Mouse (Mus musculus) WW6 (cell line): ENCODE data around the gene Hspa2.
A peak's percentile ranks its signal among the peaks of the same experiment; 100 is the strongest.

Source experiments
- DNase-seq: peaks from one replicate; pipeline ENCODE4 v3.0.0-alpha.2; 2013; ENCODE audit warnings: low read depth, low spot score

The Hspa2 gene

GRCm38 (mm10) chr12:76377726-76378125 is 26.2 kb upstream of the Hspa2 start:
- DNase-seq: no peak

- DNase-seq: no peak
Observed at GRCm38 (mm10) chr12:76378556-76378955, 25.4 kb upstream of the Hspa2 start.

DNA sequence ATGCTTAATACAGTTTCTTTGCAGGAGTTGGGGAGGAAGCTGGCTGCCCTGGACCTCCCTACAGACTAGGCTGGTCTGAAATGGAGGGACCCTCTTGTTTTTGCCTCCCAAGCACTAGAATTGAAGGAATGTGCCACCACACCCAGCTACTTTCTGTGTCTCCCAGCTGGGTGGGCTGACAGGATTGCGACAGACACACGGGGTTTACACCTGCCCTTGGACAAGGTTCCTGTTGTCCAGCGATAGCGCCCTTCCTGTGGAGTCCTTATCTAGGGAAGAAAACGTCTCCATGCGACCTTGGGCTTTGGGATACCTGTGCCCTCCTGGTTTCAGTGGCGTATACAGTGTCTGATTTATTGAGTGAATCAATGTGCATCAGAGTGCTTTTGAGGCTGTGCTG is 23.8 kb upstream of the Hspa2 start:
- no peak for DNase-seq

DNA sequence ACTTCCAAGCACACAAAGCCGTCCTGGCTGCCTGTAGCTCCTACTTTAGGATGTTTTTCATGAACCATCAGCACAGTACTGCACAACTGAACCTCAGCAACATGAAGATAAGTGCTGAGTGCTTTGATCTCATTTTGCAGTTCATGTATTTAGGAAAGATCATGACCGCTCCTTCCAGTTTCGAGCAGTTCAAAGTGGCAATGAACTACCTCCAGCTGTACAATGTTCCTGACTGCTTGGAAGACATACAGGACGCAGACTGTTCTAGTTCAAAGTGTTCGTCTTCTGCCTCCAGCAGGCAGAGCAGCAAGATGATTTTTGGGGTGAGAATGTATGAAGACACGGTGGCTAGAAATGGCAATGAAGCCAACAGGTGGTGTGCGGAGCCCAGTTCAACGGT is 18.6 kb upstream of the Hspa2 start:
- no peak for DNase-seq

DNA sequence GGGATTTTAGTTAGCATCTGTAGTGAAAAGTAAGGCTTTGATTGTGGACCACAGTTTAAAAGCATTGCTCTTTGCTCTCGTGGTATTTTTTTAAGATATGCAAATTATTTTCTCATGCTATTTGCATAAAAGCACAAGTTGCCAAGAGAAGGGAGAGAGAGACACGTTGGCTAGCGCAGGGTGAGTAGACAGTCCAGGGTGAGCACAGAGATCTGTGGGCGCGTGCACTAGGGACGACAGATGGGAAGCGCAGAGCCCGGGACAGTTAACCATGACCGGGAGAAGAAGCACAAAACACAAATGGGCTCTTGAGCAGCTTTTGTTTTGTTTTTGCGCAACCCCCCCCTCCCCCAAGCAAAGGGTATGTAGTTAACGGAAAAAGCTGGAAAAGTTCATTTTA is 15.2 kb upstream of the Hspa2 start:
- DNase-seq: no peak

- no peak for DNase-seq
Observed at GRCm38 (mm10) chr12:76391595-76392271, 12.2 kb upstream of the Hspa2 start.

- no peak for DNase-seq
Observed at GRCm38 (mm10) chr12:76392979-76393378, 11.0 kb upstream of the Hspa2 start.

DNA sequence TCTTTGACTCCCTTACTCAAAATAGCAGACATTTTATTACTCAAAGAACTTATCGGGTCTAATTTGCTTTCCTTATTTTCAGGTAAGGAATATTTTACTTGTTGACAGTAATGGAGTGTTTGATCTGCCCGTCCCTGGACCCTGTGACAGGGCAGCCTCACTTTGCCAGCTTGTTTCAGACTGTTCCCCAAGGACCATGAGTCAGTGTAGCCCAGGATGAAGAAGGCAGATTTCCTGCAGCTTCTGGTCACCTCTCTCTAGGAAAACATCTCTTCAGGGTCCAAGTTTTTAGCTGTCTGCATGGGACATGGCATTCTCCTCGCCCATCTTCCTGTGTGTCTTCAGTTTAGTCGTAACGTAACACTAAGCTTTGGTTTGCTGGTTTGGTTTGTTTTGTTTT is 6.7 kb upstream of the Hspa2 start:
- DNase-seq: no peak

GRCm38 (mm10) chr12:76401674-76402073 is 2.3 kb upstream of the Hspa2 start:
- DNase-seq: no peak

DNA sequence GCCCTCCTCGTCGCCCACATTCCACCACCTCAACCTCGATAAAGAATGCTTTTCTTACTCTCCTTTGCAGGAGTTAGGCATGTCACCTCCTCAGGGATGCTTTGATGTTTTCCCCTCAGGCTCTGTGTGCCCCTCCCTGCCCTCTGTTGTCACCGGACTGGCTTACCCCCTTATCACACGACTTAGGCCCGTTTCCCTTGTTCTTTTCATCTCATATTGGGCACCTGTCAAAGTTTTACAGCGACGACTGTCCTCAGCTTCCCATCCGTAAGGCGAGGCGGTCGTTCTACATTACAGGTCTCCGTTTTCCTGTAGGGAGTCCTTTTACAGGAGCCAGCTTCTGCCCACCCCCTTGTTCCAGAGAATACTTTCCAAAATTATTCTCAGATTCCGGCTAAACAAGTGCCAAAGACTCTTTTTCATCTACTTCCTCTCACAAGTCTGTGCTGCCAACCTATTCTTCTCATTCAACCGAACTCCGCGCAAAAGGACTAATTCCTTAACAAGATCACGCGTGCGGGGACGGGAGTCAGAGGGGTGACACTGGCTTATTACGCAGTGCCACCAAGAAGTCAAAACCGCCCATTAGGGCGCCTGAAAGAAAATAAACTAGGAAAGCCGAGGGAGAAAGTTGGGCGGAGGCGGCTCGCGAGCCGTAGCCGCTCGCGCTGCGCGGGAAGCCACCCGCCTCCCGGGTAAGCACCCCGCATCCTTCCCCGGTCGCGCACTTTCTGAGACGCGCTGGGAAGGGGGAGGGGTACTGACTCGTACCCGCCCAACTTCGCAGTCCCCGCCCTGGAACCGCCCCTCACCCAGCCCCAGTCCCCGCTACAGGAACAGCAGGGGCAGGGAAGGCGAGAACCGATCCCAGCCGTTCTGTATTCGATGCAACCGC is 738 bp upstream of the Hspa2 start:
- DNase-seq: peak; percentile 77

GRCm38 (mm10) chr12:76404836-76405182 is 833 bp downstream of the Hspa2 start:
- no peak for DNase-seq

DNA sequence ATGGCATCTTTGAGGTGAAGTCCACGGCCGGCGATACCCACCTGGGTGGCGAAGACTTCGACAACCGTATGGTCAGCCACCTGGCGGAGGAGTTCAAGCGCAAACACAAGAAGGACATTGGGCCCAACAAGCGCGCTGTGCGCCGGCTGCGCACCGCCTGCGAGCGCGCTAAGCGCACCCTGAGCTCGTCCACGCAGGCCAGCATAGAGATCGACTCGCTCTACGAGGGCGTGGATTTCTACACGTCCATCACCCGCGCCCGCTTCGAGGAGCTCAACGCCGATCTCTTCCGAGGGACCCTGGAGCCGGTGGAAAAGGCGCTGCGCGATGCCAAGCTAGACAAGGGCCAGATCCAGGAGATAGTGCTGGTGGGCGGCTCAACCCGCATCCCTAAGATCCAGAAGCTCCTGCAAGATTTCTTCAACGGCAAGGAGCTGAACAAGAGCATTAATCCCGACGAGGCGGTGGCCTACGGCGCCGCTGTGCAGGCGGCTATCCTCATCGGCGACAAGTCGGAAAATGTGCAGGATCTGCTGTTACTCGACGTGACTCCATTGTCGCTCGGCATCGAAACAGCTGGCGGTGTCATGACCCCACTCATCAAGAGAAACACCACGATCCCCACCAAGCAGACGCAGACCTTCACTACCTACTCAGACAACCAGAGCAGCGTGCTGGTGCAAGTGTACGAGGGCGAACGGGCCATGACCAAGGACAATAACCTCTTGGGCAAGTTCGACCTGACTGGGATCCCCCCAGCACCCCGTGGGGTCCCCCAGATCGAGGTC is 1.4 kb downstream of the Hspa2 start:
- no peak for DNase-seq

DNA sequence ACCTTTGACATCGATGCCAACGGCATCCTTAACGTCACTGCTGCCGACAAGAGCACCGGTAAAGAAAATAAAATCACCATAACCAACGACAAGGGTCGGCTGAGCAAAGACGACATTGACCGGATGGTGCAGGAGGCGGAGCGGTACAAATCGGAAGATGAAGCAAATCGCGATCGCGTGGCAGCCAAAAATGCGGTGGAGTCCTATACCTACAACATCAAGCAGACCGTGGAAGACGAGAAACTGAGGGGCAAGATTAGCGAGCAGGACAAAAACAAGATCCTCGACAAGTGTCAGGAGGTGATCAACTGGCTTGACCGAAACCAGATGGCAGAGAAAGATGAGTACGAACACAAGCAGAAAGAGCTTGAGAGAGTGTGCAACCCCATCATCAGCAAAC is 2.0 kb downstream of the Hspa2 start:
- no peak for DNase-seq

- DNase-seq: no peak
Observed at GRCm38 (mm10) chr12:76407184-76407583, 3.2 kb downstream of the Hspa2 start.

- DNase-seq: no peak
Observed at GRCm38 (mm10) chr12:76409166-76409565, 5.2 kb downstream of the Hspa2 start.

GRCm38 (mm10) chr12:76415383-76416010 is 11.5 kb downstream of the Hspa2 start:
- DNase-seq: no peak

DNA sequence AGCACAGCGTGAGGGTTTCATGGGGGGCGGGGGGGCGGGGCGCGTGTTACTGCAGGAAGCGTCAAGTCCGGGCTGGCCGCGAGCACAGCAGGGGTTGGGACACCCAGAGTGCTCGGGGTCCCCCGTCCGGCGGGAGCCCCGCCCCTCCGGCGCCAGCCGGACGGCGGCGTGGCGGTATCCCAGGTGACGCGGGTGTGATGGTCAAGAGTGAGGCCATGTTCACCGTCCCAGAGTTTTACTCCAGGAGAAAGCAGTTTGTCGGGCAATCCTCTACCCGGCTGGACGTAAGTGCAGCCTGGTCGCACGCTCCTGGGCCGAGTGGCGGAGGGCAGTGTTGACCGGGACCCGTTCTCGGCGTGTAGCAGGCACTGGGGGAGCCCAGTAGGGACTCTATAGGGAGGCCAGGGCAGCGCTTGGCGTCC is 13.5 kb downstream of the Hspa2 start, which contains the start of gene Ppp1r36:
TSS of gene Ppp1r36 (plus strand) at position 106 of the 422 bp plus-strand sequence.
- no peak for DNase-seq

DNA sequence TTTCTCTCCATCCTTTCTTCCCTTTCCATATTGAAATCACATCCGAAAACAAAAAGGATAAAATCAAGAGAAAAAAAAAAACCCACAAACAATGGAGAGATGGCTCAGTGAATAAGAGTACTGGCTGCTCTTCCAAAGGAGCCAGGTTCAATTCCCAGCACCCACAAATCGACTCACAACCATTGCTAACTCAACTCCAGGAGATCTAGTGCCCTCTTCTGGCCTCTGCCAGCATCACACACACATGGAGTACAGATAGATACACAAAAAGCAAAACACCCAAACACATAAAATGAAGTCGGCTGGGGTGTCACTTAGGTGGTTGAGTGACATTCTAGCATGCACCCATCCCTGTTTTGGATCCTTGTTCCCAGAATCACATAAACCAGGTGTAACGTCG is 14.4 kb downstream of the Hspa2 start:
- no peak for DNase-seq

- DNase-seq: no peak
Observed at GRCm38 (mm10) chr12:76425256-76425655, 21.3 kb downstream of the Hspa2 start.

GRCm38 (mm10) chr12:76427546-76427945 is 23.6 kb downstream of the Hspa2 start:
- no peak for DNase-seq

- no peak for DNase-seq
Observed at GRCm38 (mm10) chr12:76430879-76431406, 27.0 kb downstream of the Hspa2 start.
